Mouse (Mus musculus) CH12.LX (cell line): ENCODE measurements around the gene Babam1. TPM values are rescaled to one million over a fixed set of nuclear protein-coding genes. Genes with fewer than 3 reads are reported as not detected.

Source experiments
- DNase-seq: peaks from one replicate; pipeline ENCODE4 v3.0.0-alpha.2; 2013; ENCODE audit errors: extremely low read depth
- H3K27ac ChIP-seq: 2 replicates; pipeline ENCODE4 v1.5.1; 2012; ENCODE audit warnings: low read depth, mild to moderate bottlenecking, control low read depth, moderate library complexity; ENCODE audit not compliant: insufficient read depth
- H3K27me3 ChIP-seq: replicated peaks from 2 replicates; pipeline ENCODE3; 2012; ENCODE audit warnings: inconsistent platforms
- H3K36me3 ChIP-seq, 2 experiments: replicated peaks in 1 of 2; 2 replicates each; pipeline versions ENCODE3 to v1.6.1; 2012; ENCODE audit warnings: inconsistent platforms in 1 of 2, low read length in 1 of 2, mild to moderate bottlenecking in 1 of 2, mixed read lengths in 1 of 2, moderate library complexity in 1 of 2; ENCODE audit not compliant: control insufficient read depth in 1 of 2, insufficient read depth in 1 of 2
- H3K4me1 ChIP-seq, 2 experiments: 2 replicates each; pipeline ENCODE4 v1.6.1; 2012; ENCODE audit warnings: inconsistent platforms in 1 of 2, moderate library complexity in 1 of 2; ENCODE audit not compliant: insufficient read depth in 2 of 2, control insufficient read depth in 1 of 2
- H3K4me2 ChIP-seq: 2 replicates; pipeline ENCODE4 v1.6.1; 2012; ENCODE audit warnings: low read depth, mild to moderate bottlenecking, control low read depth; ENCODE audit not compliant: poor library complexity, insufficient read depth, severe bottlenecking
- H3K4me3 ChIP-seq, 3 experiments: fragments of 150-350 bp in 1 of 3; sonication (generic) in 1 of 3; replicated peaks in 1 of 3; 2 replicates each; pipeline versions ENCODE3 to v1.5.1; 2011 to 2012; ENCODE audit warnings: low read depth in 2 of 3, low read length in 2 of 3, mild to moderate bottlenecking in 2 of 3, moderate library complexity in 2 of 3, control low read depth in 1 of 3, improper control_type of control experiment in 1 of 3, inconsistent platforms in 1 of 3, mixed read lengths in 1 of 3; ENCODE audit not compliant: poor library complexity in 1 of 3
- H3K79me2 ChIP-seq: replicated peaks from 2 replicates; pipeline ENCODE4 v1.6.1; 2012; ENCODE audit warnings: mild to moderate bottlenecking, moderate library complexity; ENCODE audit not compliant: control insufficient read depth, poor library complexity, insufficient read depth, severe bottlenecking; ENCODE audit errors: extremely low read depth
- H3K9ac ChIP-seq: 2 replicates; pipeline ENCODE4 v1.6.1; 2012; ENCODE audit warnings: low read depth, mild to moderate bottlenecking, control low read depth, moderate library complexity; ENCODE audit not compliant: insufficient read depth
- H3K9me3 ChIP-seq: replicated peaks from 2 replicates; pipeline ENCODE3; 2012; ENCODE audit warnings: low read length, inconsistent platforms, mixed read lengths
- BHLHE40 ChIP-seq: IDR thresholded peaks from 2 replicates; pipeline ENCODE4 v1.6.1; 2011; ENCODE audit warnings: mild to moderate bottlenecking, low read depth, low read length, improper control_type of control experiment
- CHD1 ChIP-seq: IDR thresholded peaks from 2 replicates; pipeline ENCODE4 v1.6.1; 2012; ENCODE audit warnings: low read depth, low read length, improper control_type of control experiment, inconsistent platforms
- CHD2 ChIP-seq: IDR thresholded peaks from 2 replicates; pipeline ENCODE4 v1.6.1; 2011; ENCODE audit warnings: low read length, improper control_type of control experiment
- CTCF ChIP-seq, 2 experiments: IDR thresholded peaks in 1 of 2; conservative IDR thresholded peaks in 1 of 2; 2 replicates each; pipeline ENCODE4 v1.5.1; 2011 to 2012; ENCODE audit warnings: low read depth in 2 of 2, low read length in 2 of 2, improper control_type of control experiment in 1 of 2, inconsistent platforms in 1 of 2, mild to moderate bottlenecking in 1 of 2, moderate library complexity in 1 of 2
- E2F4 ChIP-seq: IDR thresholded peaks from 2 replicates; pipeline ENCODE4 v1.6.1; 2011; ENCODE audit warnings: low read depth, low read length, improper control_type of control experiment; ENCODE audit not compliant: insufficient replicate concordance
- ELF1 ChIP-seq: IDR thresholded peaks from 2 replicates; pipeline ENCODE4 v1.6.1; 2014; ENCODE audit warnings: low read depth, mild to moderate bottlenecking, inconsistent platforms, low read length, improper control_type of control experiment
- EP300 ChIP-seq: IDR thresholded peaks from 2 replicates; pipeline ENCODE4 v1.6.1; 2011; ENCODE audit warnings: low read length, improper control_type of control experiment
- ETS1 ChIP-seq: conservative IDR thresholded peaks from 2 replicates; pipeline ENCODE4 v1.6.1; 2012; ENCODE audit warnings: low read depth, mild to moderate bottlenecking, inconsistent platforms, low read length, improper control_type of control experiment, moderate library complexity
- GABPA ChIP-seq: IDR thresholded peaks from 2 replicates; pipeline ENCODE4 v1.6.1; 2012; ENCODE audit warnings: low read depth, low read length, improper control_type of control experiment, inconsistent platforms; ENCODE audit not compliant: insufficient replicate concordance
- HCFC1 ChIP-seq: IDR thresholded peaks from 2 replicates; pipeline ENCODE4 v1.6.1; 2012; ENCODE audit warnings: low read depth, mild to moderate bottlenecking, inconsistent platforms, low read length, improper control_type of control experiment
- IRF4 ChIP-seq: IDR thresholded peaks from 2 replicates; pipeline ENCODE4 v1.6.1; 2014; ENCODE audit warnings: low read depth, mild to moderate bottlenecking, inconsistent platforms, low read length, improper control_type of control experiment
- JUN ChIP-seq: IDR thresholded peaks from 2 replicates; pipeline ENCODE4 v1.6.1; 2011; ENCODE audit warnings: low read depth, mild to moderate bottlenecking, low read length, improper control_type of control experiment, moderate library complexity; ENCODE audit not compliant: insufficient read depth
- JUND ChIP-seq: conservative IDR thresholded peaks from 2 replicates; pipeline ENCODE4 v1.6.1; 2011; ENCODE audit warnings: low read depth, low read length, improper control_type of control experiment
- KAT2A ChIP-seq: IDR thresholded peaks from 2 replicates; pipeline ENCODE4 v1.6.1; 2012; ENCODE audit warnings: low read length, improper control_type of control experiment, inconsistent platforms; ENCODE audit not compliant: insufficient replicate concordance
- MAFK ChIP-seq: IDR thresholded peaks from 2 replicates; pipeline ENCODE4 v1.6.1; 2011; ENCODE audit warnings: low read length, improper control_type of control experiment; ENCODE audit not compliant: insufficient replicate concordance
- MAX ChIP-seq: IDR thresholded peaks from 2 replicates; pipeline ENCODE4 v1.6.1; 2011; ENCODE audit warnings: low read length, improper control_type of control experiment
- MAZ ChIP-seq: IDR thresholded peaks from 2 replicates; pipeline ENCODE4 v1.6.1; 2012; ENCODE audit warnings: low read depth, mild to moderate bottlenecking, inconsistent platforms, low read length, improper control_type of control experiment, moderate library complexity
- MEF2A ChIP-seq: IDR thresholded peaks from 2 replicates; pipeline ENCODE4 v1.6.1; 2014; ENCODE audit warnings: low read depth, mild to moderate bottlenecking, inconsistent platforms, low read length, improper control_type of control experiment, borderline replicate concordance
- MXI1 ChIP-seq: IDR thresholded peaks from 2 replicates; pipeline ENCODE4 v1.6.1; 2011; ENCODE audit warnings: mild to moderate bottlenecking, low read depth, low read length, improper control_type of control experiment
- MYC ChIP-seq: IDR thresholded peaks from 2 replicates; pipeline ENCODE4 v1.6.1; 2011; ENCODE audit warnings: low read depth, mild to moderate bottlenecking, improper control_type of control experiment, low read length
- NELFE ChIP-seq: IDR thresholded peaks from 2 replicates; pipeline ENCODE4 v1.6.1; 2011; ENCODE audit warnings: low read depth, low read length, improper control_type of control experiment
- NRF1 ChIP-seq: IDR thresholded peaks from 2 replicates; pipeline ENCODE4 v1.6.1; 2014; ENCODE audit warnings: low read depth, mild to moderate bottlenecking, inconsistent platforms, low read length, improper control_type of control experiment, moderate library complexity
- PAX5 ChIP-seq: IDR thresholded peaks from 2 replicates; pipeline ENCODE4 v1.6.1; 2012; ENCODE audit warnings: low read length, inconsistent platforms, mixed read lengths
- POLR2A ChIP-seq: IDR thresholded peaks from 2 replicates; pipeline ENCODE4 v1.6.1; 2011; ENCODE audit warnings: low read depth, mild to moderate bottlenecking, improper control_type of control experiment, low read length
- POLR2AphosphoS2 ChIP-seq: IDR thresholded peaks from 2 replicates; pipeline ENCODE4 v1.6.1; 2011; ENCODE audit warnings: low read depth, low read length, improper control_type of control experiment
- RAD21 ChIP-seq: IDR thresholded peaks from 2 replicates; pipeline ENCODE4 v1.6.1; 2011; ENCODE audit warnings: low read depth, mild to moderate bottlenecking, low read length, improper control_type of control experiment, moderate library complexity
- RCOR1 ChIP-seq: conservative IDR thresholded peaks from 2 replicates; pipeline ENCODE4 v1.6.1; 2012; ENCODE audit warnings: low read depth, mild to moderate bottlenecking, inconsistent platforms, low read length, improper control_type of control experiment
- SIN3A ChIP-seq: IDR thresholded peaks from 2 replicates; pipeline ENCODE4 v1.6.1; 2012; ENCODE audit warnings: low read length, improper control_type of control experiment, inconsistent platforms
- SMC3 ChIP-seq: IDR thresholded peaks from 2 replicates; pipeline ENCODE4 v1.6.1; 2011; ENCODE audit warnings: low read depth, low read length, improper control_type of control experiment
- TBP ChIP-seq: conservative IDR thresholded peaks from 2 replicates; pipeline ENCODE4 v1.6.1; 2011; ENCODE audit warnings: low read depth, low read length, improper control_type of control experiment
- TCF12 ChIP-seq: IDR thresholded peaks from 2 replicates; pipeline ENCODE4 v1.6.1; 2014; ENCODE audit warnings: low read depth, mild to moderate bottlenecking, inconsistent platforms, low read length, improper control_type of control experiment
- UBTF ChIP-seq: IDR thresholded peaks from 2 replicates; pipeline ENCODE4 v1.6.1; 2012; ENCODE audit warnings: low read depth, mild to moderate bottlenecking, inconsistent platforms, low read length, improper control_type of control experiment, moderate library complexity
- USF1 ChIP-seq: IDR thresholded peaks from 2 replicates; pipeline ENCODE4 v1.6.1; 2014; ENCODE audit warnings: low read depth, mild to moderate bottlenecking, inconsistent platforms, low read length, improper control_type of control experiment
- USF2 ChIP-seq: conservative IDR thresholded peaks from 2 replicates; pipeline ENCODE4 v1.6.1; 2011; ENCODE audit warnings: low read depth, low read length, improper control_type of control experiment
- ZC3H11A ChIP-seq: IDR thresholded peaks from 2 replicates; pipeline ENCODE4 v1.6.1; 2012; ENCODE audit warnings: low read depth, mild to moderate bottlenecking, inconsistent platforms, low read length, improper control_type of control experiment
- ZKSCAN1 ChIP-seq: IDR thresholded peaks from 2 replicates; pipeline ENCODE4 v1.6.1; 2012; ENCODE audit warnings: low read depth, inconsistent platforms, low read length, improper control_type of control experiment, borderline replicate concordance
- ZMIZ1 ChIP-seq: IDR thresholded peaks from 2 replicates; pipeline ENCODE4 v1.6.1; 2012; ENCODE audit warnings: low read depth, mild to moderate bottlenecking, inconsistent platforms, low read length, improper control_type of control experiment
- ZNF384 ChIP-seq: IDR thresholded peaks from 2 replicates; pipeline ENCODE4 v1.6.1; 2012; ENCODE audit warnings: low read depth, low read length, improper control_type of control experiment, inconsistent platforms
- dilution Hi-C: fragments of 300-500 bp; cut with MboI; formaldehyde crosslinking; loops from 2 replicates; pipeline ENCODE4 v1.14.3; 2020; ENCODE audit warnings: low sequenced_read_pairs; ENCODE audit not compliant: extremely low pct_unique_long_range_greater_than_20kb, extremely low pct_ligation_motif_present
- in situ Hi-C: fragments of 300-500 bp; cut with MboI; formaldehyde crosslinking; loops from 3 replicates; pipeline ENCODE4 v1.14.3; 2019; ENCODE audit warnings: low sequenced_read_pairs, low pct_ligation_motif_present, low pct_unique_long_range_greater_than_20kb, mixed read lengths
- polyA plus RNA-seq: library from polyadenylated mRNA; unstranded; fragments of >175 nt; gene quantifications from 2 replicates; pipeline ENCODE4 v1.2.1, GENCODE M21; 2012; ENCODE audit warnings: low read depth; ENCODE audit not compliant: insufficient read length
- total RNA-seq, 2 experiments: library from RNA; depleted of rRNA; stranded (reverse); fragments of 300-350 nt in 1 of 2; fragments of >200 nt in 1 of 2; gene quantifications; 2 replicates each; pipeline ENCODE4 v1.2.3; 2012 to 2014

Babam1 gene
- total and polyA plus RNA-seq, 3 experiments = 56.7 to 137 (median 67.3) TPM

GRCm38 (mm10) chr8:71366771-71367528 lies 29.7 kb upstream of the Babam1 start, which contains the start of gene Use1:
Gene Use1, plus strand, starts transcription at chr8:71366848.
- H3K79me2 ChIP-seq = no peaks in the 10 kb centered on the region
- peak within 1 kb of the TSS; percentile 80 for H3K4me2 ChIP-seq
- peaks cover 15 to 35% of the 10 kb centered on the region in 2 experiments for H3K4me1 ChIP-seq
- TF ChIP-seq CHD2 = peak; percentile 58; the same call in 1 of the 2 replicates
- TF ChIP-seq ELF1 = peak; percentile 99
- peak; percentile 74; the same call in 1 of the 2 replicates for TF ChIP-seq POLR2AphosphoS2
- TF ChIP-seq HCFC1 = peak; percentile 93
- TF ChIP-seq RAD21 = no peak
- no peak; the same call in 1 of the 2 replicates for TF ChIP-seq GABPA
- no peak for TF ChIP-seq CTCF (conservative IDR thresholded peaks at IDR 0.05 in 1 of 2, IDR thresholded peaks at IDR 0.05 in 1 of 2; ENCODE audit: low read depth in 2 of 2, low read length in 2 of 2)
- peak; percentile 71 for TF ChIP-seq TBP
- no peak for TF ChIP-seq IRF4
- TF ChIP-seq UBTF = no peak
- peak; percentile 63; the same call in 1 of the 2 replicates for TF ChIP-seq NELFE
- TF ChIP-seq EP300 = no peak
- no peak; the same call in 1 of the 2 replicates for TF ChIP-seq ZMIZ1
- TF ChIP-seq BHLHE40 = peak; percentile 94
- TF ChIP-seq MAX = peak; percentile 95
- peak; percentile 32 for TF ChIP-seq ETS1
- TF ChIP-seq NRF1 = peak; percentile 72
- no peak for TF ChIP-seq PAX5
- no peak for TF ChIP-seq JUND
- TF ChIP-seq MEF2A = peak; percentile 7; the same call in 1 of the 2 replicates
- TF ChIP-seq CHD1 = no peak
- peak; percentile 81 for TF ChIP-seq TCF12
- no peak for TF ChIP-seq ZKSCAN1
- TF ChIP-seq USF2 = no peak
- no peak for TF ChIP-seq SMC3
- TF ChIP-seq ZNF384 = no peak
- TF ChIP-seq JUN = no peak
- no peak for TF ChIP-seq ZC3H11A
- TF ChIP-seq MXI1 = peak; percentile 97
- TF ChIP-seq SIN3A = peak; percentile 89
- peak; percentile 96 for TF ChIP-seq MYC
- TF ChIP-seq MAFK = no peak
- TF ChIP-seq MAZ = peak; percentile 40; the same call in 1 of the 2 replicates
- peak; percentile 64; the same call in 1 of the 2 replicates for TF ChIP-seq E2F4
- no peak for TF ChIP-seq RCOR1
- TF ChIP-seq USF1 = no peak
- TF ChIP-seq POLR2A = peak; percentile 64
- peak; percentile 89; the same call in 1 of the 2 replicates for TF ChIP-seq KAT2A
- no peaks in the 10 kb centered on the region for H3K9me3 ChIP-seq
- H3K36me3 ChIP-seq = peaks cover 11 to 25% of the 10 kb centered on the region in 2 experiments
- H3K4me3 ChIP-seq = peak within 1 kb of the TSS; percentile 69 to 79 (median 74)
- peak within 1 kb of the TSS; percentile 88 for H3K27ac ChIP-seq
- dilution Hi-C loops = no loop called here
- no peaks in the 10 kb centered on the region for H3K27me3 ChIP-seq
- H3K9ac ChIP-seq = peak within 1 kb of the TSS; percentile 79
- peak; percentile 97 for DNase-seq
- in situ Hi-C loops = no loop called here
